Mouse (Mus musculus): Measurements from ENCODE around the gene Hc. TPM values are rescaled to one million over a fixed set of nuclear protein-coding genes. Genes with fewer than 3 reads are reported as not detected.

Gene Hc
- not detected in 2 replicates for polyA plus RNA-seq (2012; ENCODE audit: low replicate concordance)

GRCm38 (mm10) chr2:35061338-35061737 lies at the start of gene Hc:
TSS of gene Hc (minus strand) at chr2:35061438.

GRCm38 (mm10) chr2:35109141-35109923 lies 48.1 kb upstream of the Hc start, which contains the start of gene Cntrl:
TSS of gene Cntrl (plus strand) at chr2:35109492.

GRCm38 (mm10) chr2:35101443-35101842 lies 40.2 kb upstream of the Hc start, which contains the start of gene AI182371:
TSS of gene AI182371 (minus strand) at chr2:35101543.

GRCm38 (mm10) chr2:34961481-34962036 lies 99.7 kb downstream of the Hc start, which contains the start of gene Traf1:
TSS of gene Traf1 (minus strand) at chr2:34961772.

Other genes with a start within 250 kb of the Hc start
- 29.2 and 36.5 TPM in 2 replicates for gene Fbxw2, start 235.1 kb downstream of the Hc start, polyA plus RNA-seq (2012; ENCODE audit: low replicate concordance)
- gene Gm34653, start 228.4 kb downstream of the Hc start, polyA plus RNA-seq (2012; ENCODE audit: low replicate concordance) = not detected in 2 replicates
- not detected in 2 replicates for gene Cutal, start 187.0 kb downstream of the Hc start, polyA plus RNA-seq (2012; ENCODE audit: low replicate concordance)
- gene Psmd5, start 186.5 kb downstream of the Hc start, polyA plus RNA-seq (2012; ENCODE audit: low replicate concordance) = 5.7 and 6.0 TPM in 2 replicates
- gene Phf19, start 147.4 kb downstream of the Hc start, polyA plus RNA-seq (2012; ENCODE audit: low replicate concordance) = 5.5 and 7.2 TPM in 2 replicates
- 30.1 and 31.4 TPM in 2 replicates for gene Traf1, start 99.7 kb downstream of the Hc start, polyA plus RNA-seq (2012; ENCODE audit: low replicate concordance)
- 0.39 TPM in 1 of 2 replicates, not detected in the other for gene AI182371, start 40.1 kb upstream of the Hc start, polyA plus RNA-seq (2012; ENCODE audit: low replicate concordance)
- gene Cntrl, start 48.1 kb upstream of the Hc start, polyA plus RNA-seq (2012; ENCODE audit: low replicate concordance) = 22.8 and 29.2 TPM in 2 replicates
- 890 and 3,350 TPM in 2 replicates for gene Rab14, start 139.7 kb upstream of the Hc start, polyA plus RNA-seq (2012; ENCODE audit: low replicate concordance)
- gene Gsn, start 194.9 kb upstream of the Hc start, polyA plus RNA-seq (2012; ENCODE audit: low replicate concordance) = 58.4 and 85.3 TPM in 2 replicates

Data from hematopoietic multipotent progenitor cell, adult 10-12 weeks (in vitro differentiated cells).